Mouse (Mus musculus) G1E-ER4 (cell line): ENCODE results near the gene Tstd1. TPM values are rescaled to one million over a fixed set of nuclear protein-coding genes. Genes with fewer than 3 reads are reported as not detected.

Experiments
- GATA1 ChIP-seq: IDR thresholded peaks from one replicate; pipeline ENCODE4 v1.8.0; 2012; ENCODE audit warnings: low read length, inconsistent platforms
- polyA plus RNA-seq: library from polyadenylated mRNA; stranded (reverse); fragments of >175 nt; gene quantifications from 2 replicates; pipeline ENCODE4 v1.2.3, GENCODE M21; 2012

The Tstd1 gene
- polyA plus RNA-seq, 1 experiment, result not detected

GRCm38 (mm10) chr1:171463133-171463532, 44.5 kb downstream of the Tstd1 start:
- no peak for TF ChIP-seq GATA1

DNA sequence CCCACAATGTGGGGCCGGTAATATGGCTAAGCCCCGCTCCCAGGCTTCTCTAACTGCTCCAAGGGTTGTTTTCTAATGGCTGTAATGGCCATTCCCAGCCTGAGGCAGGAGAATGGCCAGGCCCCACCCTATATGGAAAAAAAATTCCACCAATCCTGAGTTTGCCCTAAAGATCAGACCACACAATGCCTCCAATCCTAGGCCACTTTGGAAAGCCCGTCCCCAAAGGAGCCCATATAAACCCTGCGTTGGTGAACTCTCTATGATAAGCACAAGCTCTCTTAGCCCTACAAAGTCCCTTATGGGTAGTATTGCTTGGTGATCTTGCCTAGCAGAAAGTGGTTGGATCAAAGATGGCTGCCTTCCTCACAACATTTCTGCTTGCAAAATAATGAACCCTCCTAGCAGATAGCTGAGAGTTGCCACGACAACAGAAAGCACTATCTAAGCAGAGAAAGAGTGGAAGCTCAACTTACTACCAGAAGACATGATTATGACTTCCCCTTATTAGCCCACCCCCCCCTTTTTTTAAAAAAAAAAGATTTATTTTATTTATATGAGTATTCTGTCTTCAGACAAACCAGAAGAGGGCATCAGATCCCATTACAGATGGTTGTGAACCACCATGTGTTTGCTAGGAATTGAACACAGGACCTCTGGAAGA, 47.2 kb downstream of the Tstd1 start:
- no peak for TF ChIP-seq GATA1

- no peak for TF ChIP-seq GATA1
Observed at GRCm38 (mm10) chr1:171466565-171466964, 47.9 kb downstream of the Tstd1 start.

GRCm38 (mm10) chr1:171469678-171470077, 51.0 kb downstream of the Tstd1 start:
- no peak for TF ChIP-seq GATA1

Other genes with a start within 250 kb of the Tstd1 start
- gene Pcp4l1, start 222.6 kb upstream of the Tstd1 start, polyA plus RNA-seq, result not detected in 2 replicates
- gene Nr1i3, start 204.9 kb upstream of the Tstd1 start, polyA plus RNA-seq, result 0.40 and 0.42 TPM in 2 replicates
- gene Tomm40l, start 196.4 kb upstream of the Tstd1 start, polyA plus RNA-seq, result 50.2 and 61.5 TPM in 2 replicates
- not detected in 2 replicates for gene Apoa2, start 193.8 kb upstream of the Tstd1 start, polyA plus RNA-seq
- gene Fcer1g, start 184.5 kb upstream of the Tstd1 start, polyA plus RNA-seq, result not detected in 2 replicates
- 0.09 TPM in 2 replicates for gene Adamts4, start 168.5 kb upstream of the Tstd1 start, polyA plus RNA-seq
- gene Ndufs2, start 167.5 kb upstream of the Tstd1 start, polyA plus RNA-seq, result 40.4 and 106 TPM in 2 replicates
- gene B4galt3, start 148.5 kb upstream of the Tstd1 start, polyA plus RNA-seq, result 26.9 and 32.7 TPM in 2 replicates
- 38.6 and 45.3 TPM in 2 replicates for gene Ppox, start 137.7 kb upstream of the Tstd1 start, polyA plus RNA-seq
- 49.8 and 54.4 TPM in 2 replicates for gene Usp21, start 130.9 kb upstream of the Tstd1 start, polyA plus RNA-seq
- gene Ufc1, start 123.8 kb upstream of the Tstd1 start, polyA plus RNA-seq, result 51.5 and 62.9 TPM in 2 replicates
- gene Dedd, start 89.7 kb upstream of the Tstd1 start, polyA plus RNA-seq, result 25.2 and 28.3 TPM in 2 replicates
- 14.2 and 16.9 TPM in 2 replicates for gene Nit1, start 73.2 kb upstream of the Tstd1 start, polyA plus RNA-seq
- 19.0 and 19.9 TPM in 2 replicates for gene Pfdn2, start 73.2 kb upstream of the Tstd1 start, polyA plus RNA-seq
- 0.48 and 0.63 TPM in 2 replicates for gene Klhdc9, start 58.1 kb upstream of the Tstd1 start, polyA plus RNA-seq
- not detected in 2 replicates for gene Nectin4, start 48.8 kb upstream of the Tstd1 start, polyA plus RNA-seq
- gene Arhgap30, start 29.9 kb upstream of the Tstd1 start, polyA plus RNA-seq, result 0.95 and 1.1 TPM in 2 replicates
- gene Usf1, start 7.6 kb upstream of the Tstd1 start, polyA plus RNA-seq, result 35.2 and 37.5 TPM in 2 replicates
- not detected in 2 replicates for gene F11r, start 18.7 kb downstream of the Tstd1 start, polyA plus RNA-seq
- gene Alyref2, start 84.6 kb downstream of the Tstd1 start, polyA plus RNA-seq, result 12.2 and 15.6 TPM in 2 replicates
- not detected in 2 replicates for gene Itln1, start 116.4 kb downstream of the Tstd1 start, polyA plus RNA-seq
- not detected in 2 replicates for gene Cd244a, start 140.3 kb downstream of the Tstd1 start, polyA plus RNA-seq
- not detected in 2 replicates for gene Ly9, start 188.5 kb downstream of the Tstd1 start, polyA plus RNA-seq
- gene Slamf7, start 234.2 kb downstream of the Tstd1 start, polyA plus RNA-seq, result not detected in 2 replicates